Mouse (Mus musculus) ovary, postnatal 14 days (tissue): ENCODE results near the gene Olfr1219.

Source experiments
- DNase-seq: peaks from one replicate; pipeline ENCODE4 v3.0.0; 2022; ENCODE audit warnings: low spot score

Olfr1219 gene

GRCm38 (mm10) chr2:89083413-89083812 is at the start of gene Olfr1219:
Gene Olfr1219, minus strand, starts transcription at chr2:89083513.
- DNase-seq, result no peak

DNA sequence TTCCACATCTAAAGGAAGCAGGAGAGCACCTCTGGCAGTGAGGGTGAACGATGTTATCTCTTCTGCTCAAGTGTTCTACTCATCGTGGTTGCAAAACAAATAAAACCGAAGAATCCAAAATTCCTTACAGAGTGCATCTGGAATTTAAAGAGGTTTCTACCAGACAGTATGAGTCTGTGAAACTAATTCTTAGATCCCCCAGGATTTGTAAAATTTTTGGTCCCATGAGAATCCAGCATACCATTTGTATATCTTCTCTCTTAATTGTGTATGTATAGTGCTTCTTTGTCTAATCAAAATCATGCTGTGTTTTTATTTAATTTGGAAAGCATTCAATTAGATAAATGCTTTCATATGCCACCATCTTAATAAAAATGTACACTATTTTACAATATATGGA is 49.6 kb upstream of the Olfr1219 start, which contains the start of gene Olfr1222:
Gene Olfr1222, minus strand, starts transcription at position 101 of the 400 bp plus-strand sequence.
- DNase-seq, result no peak

GRCm38 (mm10) chr2:89117183-89117582 is 33.9 kb upstream of the Olfr1219 start, which contains the start of gene Olfr1221:
Gene Olfr1221, minus strand, starts transcription at chr2:89117283.
- DNase-seq, result no peak

GRCm38 (mm10) chr2:89106735-89107134 is 23.4 kb upstream of the Olfr1219 start, which contains the start of gene Olfr1220:
Gene Olfr1220, minus strand, starts transcription at chr2:89106835.
- no peak for DNase-seq

DNA sequence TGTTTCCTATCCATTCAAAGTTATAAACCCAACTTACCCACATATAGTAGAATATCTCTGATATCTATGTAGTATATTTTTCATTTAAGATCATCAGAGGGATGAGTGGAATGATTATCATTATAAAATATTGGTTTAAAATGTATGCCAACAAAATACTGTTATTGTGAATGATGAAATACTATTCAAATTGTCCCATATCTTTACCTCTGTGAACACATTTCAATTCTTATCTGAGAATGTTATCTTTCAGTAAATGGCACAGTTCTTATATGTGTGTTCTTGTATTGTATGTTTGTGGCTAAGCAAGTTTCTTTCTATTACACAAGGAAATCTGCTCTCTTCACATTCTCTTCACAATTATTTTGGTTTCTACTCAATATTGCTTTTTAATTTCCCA is 22.3 kb upstream of the Olfr1219 start:
- DNase-seq, result no peak

- DNase-seq, result no peak
These were observed 10.5 kb upstream of the Olfr1219 start for GRCm38 (mm10) chr2:89093848-89094247.

GRCm38 (mm10) chr2:89081487-89081886 is 1.8 kb downstream of the Olfr1219 start:
- DNase-seq, result no peak

GRCm38 (mm10) chr2:89061087-89061486 is 22.2 kb downstream of the Olfr1219 start, which contains the start of gene Olfr1218:
Gene Olfr1218, minus strand, starts transcription at chr2:89061187.
- no peak for DNase-seq

DNA sequence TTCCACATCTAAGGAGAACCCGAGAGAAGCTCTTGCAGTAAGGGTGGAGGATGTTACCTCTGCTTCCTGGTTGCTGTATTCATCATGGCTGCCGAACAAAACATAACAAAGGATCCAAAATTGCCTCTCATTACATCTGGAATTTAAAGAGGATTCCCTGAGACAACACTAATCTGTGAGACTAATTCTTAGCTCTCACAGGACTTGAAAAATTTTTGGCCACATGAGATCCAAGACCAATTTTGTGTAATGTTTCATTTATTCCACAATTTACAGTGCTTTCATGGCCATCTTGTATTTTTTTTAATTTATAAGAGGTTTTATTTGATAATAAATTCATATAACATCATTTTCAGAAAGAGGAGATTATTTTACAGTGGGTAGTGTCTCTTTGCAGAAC is 51.3 kb downstream of the Olfr1219 start, which contains the start of gene Olfr1217:
Gene Olfr1217, minus strand, starts transcription at position 101 of the 400 bp plus-strand sequence.
- DNase-seq, result no peak
